Mouse (Mus musculus) kidney, adult 11 months (tissue): ENCODE data around the gene 9130213A22Rik.

Experiments
- DNase-seq: peaks from one replicate; pipeline ENCODE4 v3.0.0; 2022

Gene 9130213A22Rik

GRCm38 (mm10) chr11:69122336-69122951 is at the start of gene 9130213A22Rik:
Gene 9130213A22Rik, minus strand, starts transcription at chr11:69122589.
- peak; percentile 85 for DNase-seq

- peak; percentile 52 for DNase-seq
Measured at GRCm38 (mm10) chr11:69171626-69172025, 49.2 kb upstream of the 9130213A22Rik start.

- DNase-seq = no peak
Measured at GRCm38 (mm10) chr11:69169313-69169712, 46.9 kb upstream of the 9130213A22Rik start.

GRCm38 (mm10) chr11:69156800-69157199 is 34.4 kb upstream of the 9130213A22Rik start, which contains the start of gene Alox12b:
Gene Alox12b, plus strand, starts transcription at chr11:69156989.
- no peak for DNase-seq

GRCm38 (mm10) chr11:69155351-69155750 is 33.0 kb upstream of the 9130213A22Rik start:
- DNase-seq = no peak

GRCm38 (mm10) chr11:69153831-69154230 is 31.4 kb upstream of the 9130213A22Rik start:
- DNase-seq = no peak

GRCm38 (mm10) chr11:69151004-69151403 is 28.6 kb upstream of the 9130213A22Rik start:
- DNase-seq = no peak

- peak; percentile 29 for DNase-seq
Measured at GRCm38 (mm10) chr11:69150444-69150843, 28.1 kb upstream of the 9130213A22Rik start.

GRCm38 (mm10) chr11:69149728-69150127 is 27.3 kb upstream of the 9130213A22Rik start:
- DNase-seq = no peak

GRCm38 (mm10) chr11:69148451-69148960 is 26.1 kb upstream of the 9130213A22Rik start:
- no peak for DNase-seq

- DNase-seq = no peak
Measured at GRCm38 (mm10) chr11:69147546-69147945, 25.2 kb upstream of the 9130213A22Rik start.

- DNase-seq = no peak
Measured at GRCm38 (mm10) chr11:69135361-69135760, 13.0 kb upstream of the 9130213A22Rik start.

GRCm38 (mm10) chr11:69134622-69134968 is 12.2 kb upstream of the 9130213A22Rik start:
- DNase-seq = no peak

- peak; percentile 31 for DNase-seq
Measured at GRCm38 (mm10) chr11:69133923-69134621, 11.7 kb upstream of the 9130213A22Rik start.

GRCm38 (mm10) chr11:69133566-69133922 is 11.2 kb upstream of the 9130213A22Rik start:
- no peak for DNase-seq

- no peak for DNase-seq
Measured at GRCm38 (mm10) chr11:69128426-69129122, 6.2 kb upstream of the 9130213A22Rik start.

GRCm38 (mm10) chr11:69126706-69127095 is 4.3 kb upstream of the 9130213A22Rik start:
- no peak for DNase-seq

- no peak for DNase-seq
Measured at GRCm38 (mm10) chr11:69125919-69126705, 3.7 kb upstream of the 9130213A22Rik start.

- no peak for DNase-seq
Measured at GRCm38 (mm10) chr11:69125852-69125918, 3.3 kb upstream of the 9130213A22Rik start, which contains the start of gene Aloxe3. Gene Aloxe3, plus strand, starts transcription at chr11:69125896.

GRCm38 (mm10) chr11:69125041-69125851 is 2.9 kb upstream of the 9130213A22Rik start:
- DNase-seq = peak; percentile 89

- no peak for DNase-seq
Measured at GRCm38 (mm10) chr11:69124498-69124847, 2.1 kb upstream of the 9130213A22Rik start.

- DNase-seq = peak; percentile 88
Measured at GRCm38 (mm10) chr11:69123693-69124497, 1.5 kb upstream of the 9130213A22Rik start.
